Mouse (Mus musculus) lung, embryonic 15.5 days (tissue): Measurements from ENCODE around the gene Gng13. TPM values are rescaled to one million over a fixed set of nuclear protein-coding genes. Genes with fewer than 3 reads are reported as not detected.

Experiments used
- ATAC-seq: fragments of 200-750 bp; cut with Nextera tagmentation; 2 replicates; pipeline ENCODE4 v1.8.0; 2017; ENCODE audit warnings: moderate number of reproducible peaks, borderline replicate concordance; ENCODE audit not compliant: low FRiP score, low TSS enrichment; ENCODE audit errors: extremely low read depth
- H3K27ac ChIP-seq: fragments of 300-500 bp; sonication (generic); 2 replicates; pipeline ENCODE4 v1.5.1; 2015; ENCODE audit warnings: moderate library complexity, mild to moderate bottlenecking, inconsistent platforms
- H3K27me3 ChIP-seq: fragments of 300-500 bp; sonication (generic); 2 replicates; pipeline ENCODE4 v1.6.1; 2015; ENCODE audit warnings: inconsistent platforms
- H3K36me3 ChIP-seq: fragments of 300-500 bp; sonication (generic); 2 replicates; pipeline ENCODE4 v1.6.1; 2015; ENCODE audit warnings: inconsistent platforms
- H3K4me1 ChIP-seq: fragments of 300-500 bp; sonication (generic); 2 replicates; pipeline ENCODE4 v1.6.1; 2015; ENCODE audit warnings: inconsistent platforms
- H3K4me2 ChIP-seq: fragments of 300-500 bp; sonication (generic); 2 replicates; pipeline ENCODE4 v1.6.1; 2015; ENCODE audit warnings: inconsistent platforms, mild to moderate bottlenecking, moderate library complexity
- H3K4me3 ChIP-seq: fragments of 300-500 bp; sonication (generic); 2 replicates; pipeline ENCODE4 v1.5.1; 2015; ENCODE audit warnings: mild to moderate bottlenecking, inconsistent platforms
- H3K9ac ChIP-seq: fragments of 300-500 bp; sonication (generic); 2 replicates; pipeline ENCODE4 v1.6.1; 2015; ENCODE audit warnings: inconsistent platforms
- H3K9me3 ChIP-seq: fragments of 300-500 bp; sonication (generic); 2 replicates; pipeline ENCODE4 v1.6.1; 2016; ENCODE audit warnings: inconsistent platforms
- WGBS: fragments of 180-500 bp; shearing (Covaris S2); methylation state at CpG from one replicate; pipeline ENCODE4 v1.1.7; 2015; 5-methylcytosine and 5-hydroxymethylcytosine counted together
- microRNA-seq: library from miRNA; unstranded; fragments of <30 nt; microRNA quantifications from one replicate; pipeline ENCODE4, GENCODE M21; 2016
- polyA plus RNA-seq: library from polyadenylated mRNA; unstranded; fragments of >200 nt; fragmentation: Nextera tagmentation; extraction: Ambion mirVana; gene quantifications from 2 replicates; pipeline ENCODE4 v1.2.1, GENCODE M21; 2015

Gene Gng13
- polyA plus RNA-seq, 1 experiment from 2014 or later: 3.0 TPM

GRCm38 (mm10) chr17:25756378-25757242 is 39.6 kb downstream of the Gng13 start:
- Histone ChIP-seq H3K27ac (peak overlapping the region; percentile 56), H3K4me3 (no peak overlapping the region), H3K36me3 (no peaks in the 10 kb centered on the region), H3K27me3 (no peaks in the 10 kb centered on the region), H3K9ac (no peak overlapping the region), H3K4me2 (no peak overlapping the region), H3K4me1 (peaks cover 21% of the 10 kb centered on the region), H3K9me3 (no peaks in the 10 kb centered on the region)
- ATAC-seq: peak; percentile 43; the same call in 1 of the 2 replicates
- WGBS: 62% methylated on average over 9 of the region's 9 CpGs

- no peaks in the 10 kb centered on the region for H3K9me3 ChIP-seq
- no peak for ATAC-seq
- 37% methylated on average over 3 of the region's 3 CpGs for WGBS
Observed at GRCm38 (mm10) chr17:25757691-25758090, 40.7 kb downstream of the Gng13 start.

GRCm38 (mm10) chr17:25760148-25760547 is 43.2 kb downstream of the Gng13 start:
- 59% methylated on average over 8 of the region's 8 CpGs for WGBS
- no peak overlapping the region for H3K4me2 ChIP-seq
- H3K27me3 ChIP-seq: no peaks in the 10 kb centered on the region
- no peaks in the 10 kb centered on the region for H3K9me3 ChIP-seq
- no peak overlapping the region for H3K9ac ChIP-seq
- H3K4me1 ChIP-seq: peaks cover 16% of the 10 kb centered on the region; the same call in 1 of the 2 replicates
- H3K4me3 ChIP-seq: no peak overlapping the region
- ATAC-seq: no peak
- no peaks in the 10 kb centered on the region for H3K36me3 ChIP-seq
- no peak overlapping the region for H3K27ac ChIP-seq

More at GRCm38 (mm10) chr17:25757691-25758090, 40.7 kb downstream of the Gng13 start:
- Histone ChIP-seq H3K27ac (0 out of 2 replicates have a peak overlapping the region, but pooled peaks have one; percentile 56), H3K9ac (no peak overlapping the region), H3K4me1 (peaks cover 19% of the 10 kb centered on the region; the same call in 1 of the 2 replicates), H3K4me2 (no peak overlapping the region), H3K27me3 (no peaks in the 10 kb centered on the region), H3K4me3 (no peak overlapping the region), H3K36me3 (no peaks in the 10 kb centered on the region)

GRCm38 (mm10) chr17:25761561-25761970 is 44.6 kb downstream of the Gng13 start:
- 0 out of 2 replicates have a peak, but pooled peaks cover 2% of the 10 kb centered on the region for H3K4me1 ChIP-seq
- no peak overlapping the region for H3K4me2 ChIP-seq
- no peaks in the 10 kb centered on the region for H3K36me3 ChIP-seq
- H3K4me3 ChIP-seq: no peak overlapping the region
- H3K27ac ChIP-seq: no peak overlapping the region
- H3K9ac ChIP-seq: no peak overlapping the region
- ATAC-seq: no peak
- no peaks in the 10 kb centered on the region for H3K9me3 ChIP-seq
- WGBS: 23% methylated on average over 4 of the region's 4 CpGs
- no peaks in the 10 kb centered on the region for H3K27me3 ChIP-seq

GRCm38 (mm10) chr17:25762591-25762990 is 45.6 kb downstream of the Gng13 start:
- WGBS: 33% methylated on average over 3 of the region's 3 CpGs
- Histone ChIP-seq H3K27ac (no peak overlapping the region), H3K4me2 (no peak overlapping the region), H3K4me3 (no peak overlapping the region), H3K36me3 (no peaks in the 10 kb centered on the region), H3K9ac (no peak overlapping the region), H3K27me3 (no peaks in the 10 kb centered on the region), H3K4me1 (no peaks in the 10 kb centered on the region), H3K9me3 (no peaks in the 10 kb centered on the region)
- no peak for ATAC-seq

GRCm38 (mm10) chr17:25765886-25766285 is 48.9 kb downstream of the Gng13 start:
- H3K4me3 ChIP-seq: no peak overlapping the region
- no peak overlapping the region for H3K9ac ChIP-seq
- H3K9me3 ChIP-seq: no peaks in the 10 kb centered on the region
- H3K4me1 ChIP-seq: no peaks in the 10 kb centered on the region
- no peak overlapping the region for H3K27ac ChIP-seq
- ATAC-seq: no peak
- no peak overlapping the region for H3K4me2 ChIP-seq
- 56% methylated on average over 5 of the region's 5 CpGs for WGBS
- no peaks in the 10 kb centered on the region for H3K36me3 ChIP-seq
- no peaks in the 10 kb centered on the region for H3K27me3 ChIP-seq

Small RNA genes lying within 50 kb of the gene (microRNA-seq; reads per million reads assigned to microRNA genes)
- not detected for gene Gm25083

Other genes starting within 250 kb of the Gng13 start
- gene Sstr5, start 219.9 kb upstream of the Gng13 start, polyA plus RNA-seq: 0.06 and 0.09 TPM in 2 replicates
- 0.35 and 0.76 TPM in 2 replicates for gene Sox8, start 146.5 kb upstream of the Gng13 start, polyA plus RNA-seq
- 25.7 and 26.7 TPM in 2 replicates for gene Lmf1, start 138.1 kb upstream of the Gng13 start, polyA plus RNA-seq
- 36.7 and 42.0 TPM in 2 replicates for gene Chtf18, start 10.2 kb downstream of the Gng13 start, polyA plus RNA-seq
- gene Rpusd1, start 10.5 kb downstream of the Gng13 start, polyA plus RNA-seq: 24.5 and 24.7 TPM in 2 replicates
- 0.44 and 0.71 TPM in 2 replicates for gene Mslnl, start 18.9 kb downstream of the Gng13 start, polyA plus RNA-seq
- 15.8 and 24.2 TPM in 2 replicates for gene Msln, start 37.2 kb downstream of the Gng13 start, polyA plus RNA-seq
- gene Narfl, start 56.6 kb downstream of the Gng13 start, polyA plus RNA-seq: 25.8 and 30.2 TPM in 2 replicates
- 58.3 and 59.9 TPM in 2 replicates for gene Haghl, start 68.5 kb downstream of the Gng13 start, polyA plus RNA-seq
- gene Ccdc78, start 69.4 kb downstream of the Gng13 start, polyA plus RNA-seq: 0.70 and 0.76 TPM in 2 replicates
- 105 and 109 TPM in 2 replicates for gene Fam173a, start 75.7 kb downstream of the Gng13 start, polyA plus RNA-seq
- gene AC134908.4, start 78.5 kb downstream of the Gng13 start, polyA plus RNA-seq: 0.49 TPM in 1 of 2 replicates, not detected in the other
- gene Metrn, start 80.0 kb downstream of the Gng13 start, polyA plus RNA-seq: 56.9 and 59.8 TPM in 2 replicates
- 0.88 and 1.6 TPM in 2 replicates for gene Fbxl16, start 91.9 kb downstream of the Gng13 start, polyA plus RNA-seq
- 25.2 and 26.5 TPM in 2 replicates for gene Wdr24, start 106.5 kb downstream of the Gng13 start, polyA plus RNA-seq
- 50.7 and 51.5 TPM in 2 replicates for gene Jmjd8, start 111.7 kb downstream of the Gng13 start, polyA plus RNA-seq
- 349 and 363 TPM in 2 replicates for gene Stub1, start 116.2 kb downstream of the Gng13 start, polyA plus RNA-seq
- 0.82 and 1.2 TPM in 2 replicates for gene Rhbdl1, start 120.1 kb downstream of the Gng13 start, polyA plus RNA-seq
- 2.2 and 2.5 TPM in 2 replicates for gene Gm20683, start 124.6 kb downstream of the Gng13 start, polyA plus RNA-seq
- 20.1 and 20.6 TPM in 2 replicates for gene Rhot2, start 127.7 kb downstream of the Gng13 start, polyA plus RNA-seq
- gene Wdr90, start 144.3 kb downstream of the Gng13 start, polyA plus RNA-seq: 32.2 and 32.8 TPM in 2 replicates
- 18.1 and 21.7 TPM in 2 replicates for gene Mcrip2, start 151.6 kb downstream of the Gng13 start, polyA plus RNA-seq
- 51.4 and 53.5 TPM in 2 replicates for gene Mettl26, start 157.9 kb downstream of the Gng13 start, polyA plus RNA-seq
- 0.35 and 0.40 TPM in 2 replicates for gene Wfikkn1, start 163.7 kb downstream of the Gng13 start, polyA plus RNA-seq
- 25.6 and 27.4 TPM in 2 replicates for gene Rab40c, start 202.6 kb downstream of the Gng13 start, polyA plus RNA-seq
- gene Pigq, start 227.8 kb downstream of the Gng13 start, polyA plus RNA-seq: 62.7 and 65.0 TPM in 2 replicates
- 0.51 TPM in 1 of 2 replicates, not detected in the other for gene Nhlrc4, start 227.8 kb downstream of the Gng13 start, polyA plus RNA-seq
- gene A930017K11Rik, start 235.4 kb downstream of the Gng13 start, polyA plus RNA-seq: 0.09 TPM in 1 of 2 replicates, not detected in the other